Mouse (Mus musculus) liver, postnatal 0 days (tissue): ENCODE measurements around the gene Klk13. TPM values are rescaled to one million over a fixed set of nuclear protein-coding genes. Genes with fewer than 3 reads are reported as not detected.
A peak's percentile ranks its signal among the peaks of the same experiment; 100 is the strongest.

Experiments
- ATAC-seq: fragments of 200-750 bp; cut with Nextera tagmentation; 2 replicates; pipeline ENCODE4 v1.8.0; 2017; ENCODE audit warnings: mild to moderate bottlenecking, moderate library complexity
- DNase-seq: peaks from one replicate; pipeline ENCODE4 v3.0.0-alpha.2; 2016
- H3K27ac ChIP-seq: fragments of 300-500 bp; sonication (generic); 2 replicates; pipeline ENCODE4 v1.5.1; 2014; ENCODE audit warnings: antibody characterized with exemption, moderate library complexity, mild to moderate bottlenecking, low read depth
- H3K27me3 ChIP-seq: fragments of 300-500 bp; sonication (generic); 2 replicates; pipeline ENCODE4 v1.6.1; 2014; ENCODE audit warnings: low read length, control low read depth, mixed read lengths; ENCODE audit not compliant: insufficient read depth
- H3K36me3 ChIP-seq: fragments of 300-500 bp; sonication (generic); replicated peaks from 2 replicates; pipeline ENCODE4 v1.6.1; 2014; ENCODE audit warnings: mild to moderate bottlenecking, control low read depth, low read length, moderate library complexity, mixed read lengths; ENCODE audit not compliant: insufficient read depth
- H3K4me1 ChIP-seq: fragments of 300-500 bp; sonication (generic); 2 replicates; pipeline ENCODE4 v1.6.1; 2014; ENCODE audit warnings: antibody characterized with exemption, mild to moderate bottlenecking, control low read depth; ENCODE audit not compliant: insufficient read depth
- H3K4me2 ChIP-seq: fragments of 300-500 bp; sonication (generic); 2 replicates; pipeline ENCODE4 v1.6.1; 2014; ENCODE audit warnings: low read depth, mild to moderate bottlenecking, low read length, moderate library complexity, mixed read lengths
- H3K4me3 ChIP-seq: fragments of 300-500 bp; sonication (generic); 2 replicates; pipeline ENCODE4 v1.5.1; 2014; ENCODE audit warnings: low read depth, low read length
- H3K9ac ChIP-seq: fragments of 300-500 bp; sonication (generic); replicated peaks from 2 replicates; pipeline ENCODE4 v1.6.1; 2014; ENCODE audit warnings: mild to moderate bottlenecking, moderate library complexity
- H3K9me3 ChIP-seq: fragments of 300-500 bp; sonication (generic); 2 replicates; pipeline ENCODE4 v1.6.1; 2016; ENCODE audit warnings: mild to moderate bottlenecking, control low read depth, low read length, mixed read lengths
- CTCF ChIP-seq: sonication (generic); IDR thresholded peaks from 2 replicates; pipeline ENCODE4 v1.5.1; 2016; ENCODE audit warnings: antibody characterized with exemption, low read depth
- EP300 ChIP-seq: IDR thresholded peaks from 2 replicates; pipeline ENCODE4 v1.6.1; 2016; ENCODE audit warnings: antibody characterized with exemption, low read depth, mild to moderate bottlenecking
- WGBS: fragments of 180-500 bp; shearing (Covaris S2); extraction: QIAGEN DNeasy Blood & Tissue Kit; methylation state at CpG from one replicate; pipeline ENCODE4 v1.1.7; 2014; ENCODE audit not compliant: insufficient replicate concordance; 5-methylcytosine and 5-hydroxymethylcytosine counted together
- polyA plus RNA-seq: library from polyadenylated mRNA; unstranded; fragments of >200 nt; fragmentation: Nextera tagmentation; extraction: Ambion mirVana; gene quantifications from 2 replicates; pipeline ENCODE4 v1.2.1, GENCODE M21; 2015

The Klk13 gene
- polyA plus RNA-seq, 1 experiment from 2014 or later = not detected

DNA sequence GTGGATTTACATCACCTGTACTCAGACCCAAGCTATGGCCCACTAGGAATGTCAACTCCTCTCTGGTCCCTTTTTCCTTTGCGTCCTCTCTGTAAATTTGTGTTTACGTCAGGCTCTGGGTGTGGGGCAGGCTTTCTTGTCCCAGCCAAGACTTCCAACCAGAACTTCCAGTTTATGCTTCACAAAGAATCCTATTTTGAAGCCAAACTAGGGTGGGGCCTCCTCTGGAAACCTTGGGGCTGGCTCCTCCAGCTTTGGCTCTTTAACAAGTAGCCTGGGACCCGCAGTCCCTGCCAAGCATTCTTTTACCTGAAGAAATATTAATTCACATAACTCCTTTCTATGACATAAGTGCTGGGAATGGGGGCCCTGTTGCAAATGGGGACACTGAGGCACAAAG is 2.3 kb upstream of the Klk13 start:
- no peak for TF ChIP-seq CTCF
- no peak for TF ChIP-seq EP300
- Histone ChIP-seq H3K4me1 (no peaks in the 10 kb centered on the region), H3K27me3 (0 out of 2 replicates have a peak, but pooled peaks cover 5% of the 10 kb centered on the region), H3K36me3 (no peaks in the 10 kb centered on the region), H3K27ac (no peak overlapping the region), H3K4me3 (no peak overlapping the region), H3K9me3 (no peaks in the 10 kb centered on the region), H3K4me2 (no peak overlapping the region), H3K9ac (no peak overlapping the region)
- WGBS = 75% methylated on average over 3 of the region's 3 CpGs
- ATAC-seq (no peak), DNase-seq (no peak)

- Histone ChIP-seq H3K9me3 (no peaks in the 10 kb centered on the region), H3K4me3 (no peak overlapping the region), H3K9ac (no peak overlapping the region), H3K4me2 (no peak overlapping the region), H3K36me3 (no peaks in the 10 kb centered on the region), H3K27ac (no peak overlapping the region), H3K27me3 (0 out of 2 replicates have a peak, but pooled peaks cover 5% of the 10 kb centered on the region), H3K4me1 (no peaks in the 10 kb centered on the region)
- TF ChIP-seq CTCF = no peak
- TF ChIP-seq EP300 = no peak
- 9% methylated on average over 9 of the region's 9 CpGs for WGBS
- peak; percentile 19 for DNase-seq
- ATAC-seq = no peak
These were observed 550 bp downstream of the Klk13 start for GRCm38 (mm10) chr7:43712917-43713316.

DNA sequence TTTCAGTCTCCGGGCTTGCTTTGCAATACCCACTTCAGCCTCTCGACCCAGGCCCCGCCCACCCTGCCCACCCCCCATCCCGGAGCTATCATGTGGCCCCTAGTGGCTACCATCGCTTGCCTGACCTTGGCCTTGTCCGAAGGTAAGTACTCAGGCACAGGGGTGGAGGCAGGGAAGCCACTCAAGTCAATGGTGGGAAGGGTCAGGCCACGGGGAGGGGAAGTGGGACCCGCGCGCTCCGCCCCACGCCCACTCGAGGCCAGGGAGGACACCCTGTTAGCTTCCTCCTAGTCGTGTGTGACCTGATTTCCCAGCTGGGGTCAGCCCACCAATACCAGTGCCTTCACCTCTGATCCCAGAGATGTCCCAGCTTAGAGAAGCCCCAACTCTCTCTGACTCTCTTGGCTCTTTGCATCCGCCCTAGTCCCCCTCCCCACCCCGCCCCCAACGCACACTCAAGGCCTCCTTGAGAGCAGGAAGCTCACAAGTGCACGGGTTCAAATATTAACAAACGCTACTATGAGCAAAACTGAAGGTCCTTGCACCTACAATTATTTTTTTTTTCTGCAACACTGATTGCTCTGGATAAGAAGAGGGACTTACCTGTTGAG is 1.5 kb downstream of the Klk13 start:
- 9% methylated on average over 19 of the region's 19 CpGs for WGBS
- Histone ChIP-seq H3K4me2 (no peak overlapping the region), H3K9ac (no peak overlapping the region), H3K27ac (no peak overlapping the region), H3K9me3 (no peaks in the 10 kb centered on the region), H3K4me1 (no peaks in the 10 kb centered on the region), H3K27me3 (0 out of 2 replicates have a peak, but pooled peaks cover 5% of the 10 kb centered on the region), H3K36me3 (no peaks in the 10 kb centered on the region), H3K4me3 (no peak overlapping the region)
- ATAC-seq (no peak), DNase-seq (no peak)
- TF ChIP-seq CTCF (no peak), EP300 (no peak)

DNA sequence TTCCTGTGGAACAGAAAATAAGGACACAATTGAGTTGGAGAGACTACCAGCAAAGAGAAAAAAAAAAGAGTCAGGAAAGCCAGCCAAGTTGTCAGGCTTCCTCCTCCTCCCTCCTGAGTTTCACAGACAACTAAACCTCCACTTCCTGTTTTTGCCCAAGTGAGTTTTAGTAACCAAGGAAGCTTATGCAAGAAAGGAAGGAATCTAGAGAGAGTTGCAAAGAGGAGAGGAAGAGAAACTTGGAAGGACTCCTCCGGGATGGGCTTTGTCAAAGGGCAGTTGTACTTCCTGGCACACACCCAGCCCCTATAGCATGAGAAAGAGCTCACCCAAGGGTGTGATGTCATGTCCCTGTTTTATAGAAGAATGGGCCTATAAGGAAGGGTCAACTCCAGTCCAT is 35.4 kb downstream of the Klk13 start:
- no peak overlapping the region for H3K4me2 ChIP-seq
- 19% methylated on average over 1 of the region's 1 CpGs for WGBS
- H3K27ac ChIP-seq = no peak overlapping the region
- no peaks in the 10 kb centered on the region for H3K36me3 ChIP-seq
- H3K4me3 ChIP-seq = no peak overlapping the region
- H3K4me1 ChIP-seq = no peaks in the 10 kb centered on the region; the same call in 1 of the 2 replicates
- H3K27me3 ChIP-seq = no peaks in the 10 kb centered on the region
- ATAC-seq (no peak), DNase-seq (no peak)
- no peaks in the 10 kb centered on the region for H3K9me3 ChIP-seq
- TF ChIP-seq EP300 (no peak), CTCF (no peak)
- H3K9ac ChIP-seq = no peak overlapping the region

DNA sequence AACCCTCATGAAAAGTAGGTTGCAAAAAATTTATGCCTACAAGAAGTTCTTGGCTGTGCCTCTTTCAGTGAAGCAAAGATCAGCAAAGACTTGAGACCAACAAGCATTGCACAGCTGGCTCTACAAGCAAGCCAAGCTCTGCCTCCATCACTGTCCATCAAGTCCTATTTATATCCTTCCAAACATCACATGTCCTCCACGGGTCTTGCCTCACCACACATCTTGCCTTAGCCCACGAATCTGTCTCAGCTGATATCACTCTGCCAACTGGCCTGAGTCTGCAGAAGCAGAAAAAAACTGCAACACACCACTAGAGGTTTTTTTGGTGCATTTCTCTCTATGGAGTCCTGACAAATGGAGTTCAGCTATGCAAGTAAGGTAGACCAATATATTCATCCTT is 40.4 kb downstream of the Klk13 start:
- H3K27me3 ChIP-seq = no peaks in the 10 kb centered on the region
- no peaks in the 10 kb centered on the region for H3K36me3 ChIP-seq
- no peak overlapping the region for H3K4me2 ChIP-seq
- no peak for TF ChIP-seq EP300
- no peak for TF ChIP-seq CTCF
- no peak overlapping the region for H3K4me3 ChIP-seq
- H3K9ac ChIP-seq = no peak overlapping the region
- no peaks in the 10 kb centered on the region for H3K9me3 ChIP-seq
- H3K27ac ChIP-seq = no peak overlapping the region
- ATAC-seq (no peak), DNase-seq (no peak)
- no peaks in the 10 kb centered on the region; the same call in 1 of the 2 replicates for H3K4me1 ChIP-seq
- 30% methylated on average over 2 of the region's 2 CpGs for WGBS

GRCm38 (mm10) chr7:43766484-43766883 is 54.1 kb downstream of the Klk13 start:
- no peak for ATAC-seq
- WGBS = 47% methylated on average over 8 of the region's 8 CpGs

DNA sequence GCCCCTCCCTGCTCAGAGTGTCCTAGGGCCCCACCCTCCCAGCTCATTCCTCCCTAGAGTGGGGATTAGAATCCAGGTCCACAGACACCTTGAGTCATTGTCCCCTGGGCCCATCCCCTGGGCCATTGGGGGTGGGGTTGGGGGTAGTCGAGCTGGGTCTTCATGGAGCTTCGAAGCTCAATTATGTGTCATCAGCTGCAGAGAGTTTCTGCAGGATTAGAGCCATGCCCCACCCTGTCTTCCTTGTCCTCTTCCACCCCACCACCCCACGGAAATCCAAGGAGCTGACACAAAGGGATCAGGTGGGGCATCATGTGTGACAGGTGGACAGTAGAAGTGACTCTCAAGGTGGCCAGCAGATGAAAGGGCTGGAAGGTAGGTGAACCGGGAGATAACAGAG is 56.2 kb downstream of the Klk13 start, which contains the start of gene Klk12:
Klk12 (plus strand) TSS at position 301 of the 400 bp plus-strand sequence.
- H3K27me3 ChIP-seq = no peaks in the 10 kb centered on the region
- ATAC-seq (no peak), DNase-seq (no peak)
- no peak for TF ChIP-seq EP300
- TF ChIP-seq CTCF = no peak
- no peak within 1 kb of the TSS for H3K9ac ChIP-seq
- H3K4me3 ChIP-seq = no peak within 1 kb of the TSS
- no peaks in the 10 kb centered on the region for H3K4me1 ChIP-seq
- no peaks in the 10 kb centered on the region for H3K36me3 ChIP-seq
- WGBS = 55% methylated on average over 4 of the region's 4 CpGs
- H3K4me2 ChIP-seq = no peak within 1 kb of the TSS
- no peak within 1 kb of the TSS for H3K27ac ChIP-seq
- H3K9me3 ChIP-seq = no peaks in the 10 kb centered on the region

More at GRCm38 (mm10) chr7:43766484-43766883, 54.1 kb downstream of the Klk13 start:
- no peak overlapping the region for H3K27ac ChIP-seq
- TF ChIP-seq EP300 = no peak
- no peak for TF ChIP-seq CTCF
- H3K4me1 ChIP-seq = no peaks in the 10 kb centered on the region
- no peak for DNase-seq
- no peak overlapping the region for H3K4me2 ChIP-seq
- H3K9me3 ChIP-seq = no peaks in the 10 kb centered on the region
- H3K27me3 ChIP-seq = no peaks in the 10 kb centered on the region
- no peak overlapping the region for H3K9ac ChIP-seq
- H3K36me3 ChIP-seq = no peaks in the 10 kb centered on the region
- H3K4me3 ChIP-seq = no peak overlapping the region
